Mouse (Mus musculus) adrenal gland, postnatal 10 days (tissue): ENCODE results near the gene Adap1. TPM values are rescaled to one million over a fixed set of nuclear protein-coding genes. Genes with fewer than 3 reads are reported as not detected.
A peak's percentile ranks its signal among the peaks of the same experiment; 100 is the strongest.

Source experiments
- DNase-seq: peaks from one replicate; pipeline ENCODE4 v3.0.0; 2021; ENCODE audit warnings: mixed read lengths
- total RNA-seq, 2 experiments: library from RNA; stranded (reverse); gene quantifications; 2 replicates each; pipeline ENCODE4 v1.2.3; 2021

Gene Adap1
- total RNA-seq, 2 experiments from 2014 or later: 5.9 to 7.5 TPM

DNA sequence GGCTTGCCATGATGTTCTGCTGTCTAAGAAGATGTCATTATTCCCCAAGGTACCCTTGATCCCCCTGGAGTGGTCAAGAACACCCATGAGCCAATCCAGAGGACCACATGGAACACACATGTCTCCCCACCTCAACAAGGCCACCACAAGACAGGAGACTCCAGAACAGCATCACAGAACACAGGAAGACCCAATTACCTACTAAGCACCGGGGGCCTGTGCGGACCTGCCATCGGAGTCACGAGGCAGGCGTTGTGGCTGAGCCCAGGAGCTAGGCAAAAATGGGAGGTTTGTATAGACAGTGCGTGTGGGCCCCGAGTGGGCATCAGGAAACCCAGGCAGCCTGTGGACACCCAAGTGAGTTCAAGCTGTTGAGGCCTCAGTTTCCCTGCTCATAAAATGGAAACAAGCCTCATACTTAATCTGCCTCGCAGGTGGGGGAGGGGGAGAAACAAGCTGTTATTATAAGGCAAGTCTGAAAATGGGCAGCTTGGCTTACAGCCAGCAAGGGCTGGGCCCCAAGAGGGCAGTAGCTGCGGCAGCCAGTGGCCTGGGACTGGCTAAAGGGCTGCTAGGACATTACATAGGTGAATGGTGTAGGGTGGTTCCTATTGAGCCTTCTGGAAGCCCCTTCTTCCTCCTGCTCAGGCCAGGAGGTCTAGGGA, 2.0 kb downstream of the Adap1 start:
- peak; percentile 46 for DNase-seq

DNA sequence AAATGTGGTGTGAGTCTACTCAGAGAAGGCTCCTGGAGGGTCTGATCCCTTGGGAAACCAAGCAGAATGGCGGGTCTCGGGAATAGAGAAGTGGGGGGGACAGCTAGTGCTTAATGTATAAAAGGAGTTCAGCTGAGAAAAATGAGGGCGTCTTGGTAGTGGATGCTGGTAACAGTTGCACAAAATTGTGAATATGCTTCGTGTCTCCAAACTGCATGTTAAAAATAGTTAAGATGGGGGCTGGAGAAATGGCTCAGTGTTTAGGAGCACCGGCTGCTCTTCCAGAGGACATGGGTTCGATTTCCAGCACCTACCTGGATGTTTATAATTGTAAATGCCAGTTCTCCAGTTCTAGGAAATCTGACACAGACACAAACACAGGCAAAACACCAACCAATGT, 4.1 kb downstream of the Adap1 start:
- no peak for DNase-seq

DNA sequence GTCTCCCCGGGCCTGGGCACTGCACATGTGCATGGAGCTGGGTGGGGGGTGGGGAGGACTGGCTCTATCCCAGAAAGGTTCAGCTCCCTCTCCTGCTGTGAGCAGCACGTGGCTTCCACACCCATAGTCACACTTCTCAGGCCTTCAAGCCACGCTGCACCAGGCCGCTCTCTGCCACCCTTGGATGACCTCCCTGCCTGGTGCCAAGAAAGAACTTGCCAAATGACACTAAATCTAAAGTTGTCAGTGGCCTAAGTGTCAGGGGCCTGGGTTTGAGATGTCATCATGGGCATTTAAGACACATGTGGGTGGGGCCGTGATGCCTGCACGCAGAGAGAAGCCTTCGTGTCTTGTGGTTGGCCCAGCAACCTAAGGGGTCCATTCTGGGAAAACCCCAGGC, 5.0 kb downstream of the Adap1 start:
- DNase-seq: no peak

GRCm38 (mm10) chr5:139317751-139318504, 7.5 kb downstream of the Adap1 start:
- DNase-seq: no peak

- DNase-seq: no peak
Measured at GRCm38 (mm10) chr5:139316982-139317675, 8.3 kb downstream of the Adap1 start.

DNA sequence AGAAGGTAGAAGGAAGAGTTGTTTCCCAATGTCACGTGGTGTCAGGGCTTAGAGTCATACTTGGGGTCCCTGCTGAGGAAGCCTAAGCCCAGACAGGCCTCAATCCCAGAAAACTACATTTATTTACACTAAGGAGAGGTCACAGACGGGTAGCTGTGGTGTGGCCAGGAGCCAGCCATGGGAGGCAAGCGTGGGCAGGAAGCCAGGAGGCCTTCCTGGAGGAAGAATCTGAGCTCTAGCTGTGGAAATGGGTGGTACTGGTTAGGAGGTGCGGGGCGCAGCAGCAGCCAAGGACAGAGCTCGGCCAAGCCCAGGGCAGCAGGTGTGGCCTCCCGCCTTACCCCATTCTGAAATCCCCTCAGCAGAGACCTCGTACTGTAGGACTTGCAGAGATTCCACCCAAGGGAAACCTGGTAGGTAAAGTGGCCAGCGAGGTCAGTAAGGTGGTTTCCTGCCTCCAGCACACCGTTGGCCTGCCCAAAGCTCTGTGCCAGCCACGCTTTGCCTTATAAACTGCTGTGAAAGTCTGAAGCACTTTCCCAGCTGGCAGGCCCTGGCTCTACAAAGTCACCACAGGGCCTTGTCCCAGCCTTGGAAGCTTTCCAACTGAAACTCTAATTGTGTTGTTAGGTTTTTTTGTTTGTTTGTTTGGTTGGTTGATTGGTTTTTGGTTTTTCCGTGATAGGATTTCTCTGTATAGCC, 10.3 kb downstream of the Adap1 start:
- no peak for DNase-seq

GRCm38 (mm10) chr5:139313536-139313935, 11.9 kb downstream of the Adap1 start:
- DNase-seq: no peak

DNA sequence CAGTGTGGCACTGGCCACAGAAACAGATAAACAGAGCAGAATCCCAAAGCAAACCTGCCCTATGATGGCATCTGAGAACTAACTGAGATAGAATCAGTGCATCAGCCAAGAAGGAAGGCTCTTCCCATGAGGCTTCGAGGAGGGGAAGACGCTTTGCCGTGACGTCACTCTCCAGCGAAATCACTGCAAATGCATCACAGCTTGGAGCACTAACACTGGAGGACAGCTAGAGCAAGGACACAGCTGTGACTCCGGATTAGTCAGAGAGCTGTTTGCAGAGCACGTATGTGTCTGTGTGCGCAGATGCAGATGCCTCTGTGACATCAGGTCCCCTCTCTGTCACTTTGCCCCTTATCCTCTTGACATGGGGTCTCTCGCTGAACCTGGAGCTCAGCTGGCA, 13.6 kb downstream of the Adap1 start:
- DNase-seq: no peak

- DNase-seq: no peak
Measured at GRCm38 (mm10) chr5:139310477-139310876, 14.9 kb downstream of the Adap1 start.

DNA sequence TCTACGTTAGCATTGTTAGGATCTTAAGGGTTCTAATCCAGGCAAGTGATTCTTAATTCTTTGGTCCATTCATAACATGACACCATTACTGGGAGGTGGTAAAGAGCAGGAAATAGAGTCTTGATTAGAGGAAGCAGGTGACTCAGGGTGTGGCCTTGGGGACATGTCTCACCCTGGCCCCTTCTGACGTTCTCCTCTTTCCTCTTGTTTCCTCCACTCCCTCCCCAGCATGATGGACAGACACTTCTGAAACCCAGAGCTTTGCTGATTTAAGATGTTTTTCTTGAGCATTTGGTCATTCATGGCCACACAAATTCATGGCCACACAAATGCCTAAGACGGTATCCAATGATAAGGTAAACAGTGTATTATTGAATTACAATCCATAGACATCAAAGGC, 15.5 kb downstream of the Adap1 start:
- DNase-seq: no peak

- DNase-seq: no peak
Measured at GRCm38 (mm10) chr5:139303646-139304061, 21.8 kb downstream of the Adap1 start.

DNA sequence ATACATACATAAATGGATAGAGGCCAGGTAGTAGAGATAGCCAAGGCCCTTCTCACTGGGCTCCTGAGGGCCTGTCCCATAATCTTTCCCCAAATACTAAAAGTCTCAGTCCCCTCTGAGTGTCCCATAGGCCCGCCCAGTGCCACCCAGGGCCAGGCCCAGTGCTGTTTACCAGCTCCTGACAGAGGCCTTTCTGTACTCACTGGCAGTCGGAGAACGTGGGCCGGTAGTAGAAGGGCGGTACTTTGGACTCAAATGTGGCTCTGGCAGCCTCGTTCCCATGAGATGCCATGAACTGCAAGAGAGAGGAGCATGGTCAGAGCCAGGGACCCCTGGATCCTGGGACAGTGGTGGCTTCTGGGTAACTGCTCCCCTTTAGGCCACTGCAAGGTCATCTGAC, 23.3 kb downstream of the Adap1 start:
- DNase-seq: no peak

DNA sequence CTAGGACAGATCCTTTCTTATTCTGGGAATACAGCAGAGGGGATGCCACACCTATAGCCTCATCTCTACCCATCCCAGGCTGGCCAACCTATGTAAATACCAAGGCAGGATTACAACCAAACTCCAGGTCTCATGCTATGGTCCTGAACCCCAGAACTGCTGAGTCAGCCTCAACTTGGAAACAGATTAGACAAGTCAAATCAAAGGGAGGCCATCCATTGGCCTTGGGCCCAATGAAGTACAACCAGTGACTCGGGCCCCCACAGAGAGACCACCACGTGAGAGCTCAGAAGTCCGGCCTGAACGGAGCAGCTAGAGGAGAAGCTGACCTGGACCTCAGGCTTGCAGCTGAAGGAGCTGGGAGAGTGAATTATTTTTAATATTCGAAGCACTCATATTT, 27.7 kb downstream of the Adap1 start:
- no peak for DNase-seq

DNA sequence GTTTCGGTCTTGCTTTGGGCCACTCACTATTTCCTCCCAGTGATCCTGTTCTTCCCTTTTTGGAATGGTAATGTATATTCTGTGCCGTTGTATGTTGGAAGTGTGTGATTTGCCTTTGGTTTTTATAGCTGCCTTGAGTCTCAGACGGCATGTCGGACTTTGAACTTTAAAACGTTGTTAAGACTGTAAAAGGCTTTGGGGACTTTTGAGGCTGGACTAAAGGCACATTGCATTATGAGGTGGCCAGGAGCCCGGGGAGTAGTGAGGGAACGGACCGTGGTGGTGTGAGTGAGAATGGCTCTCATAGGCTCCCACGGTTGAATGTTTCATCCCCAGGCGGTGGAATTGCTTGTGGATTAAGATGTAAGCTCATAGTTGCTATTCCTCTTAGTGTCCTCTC, 28.3 kb downstream of the Adap1 start:
- DNase-seq: no peak

DNA sequence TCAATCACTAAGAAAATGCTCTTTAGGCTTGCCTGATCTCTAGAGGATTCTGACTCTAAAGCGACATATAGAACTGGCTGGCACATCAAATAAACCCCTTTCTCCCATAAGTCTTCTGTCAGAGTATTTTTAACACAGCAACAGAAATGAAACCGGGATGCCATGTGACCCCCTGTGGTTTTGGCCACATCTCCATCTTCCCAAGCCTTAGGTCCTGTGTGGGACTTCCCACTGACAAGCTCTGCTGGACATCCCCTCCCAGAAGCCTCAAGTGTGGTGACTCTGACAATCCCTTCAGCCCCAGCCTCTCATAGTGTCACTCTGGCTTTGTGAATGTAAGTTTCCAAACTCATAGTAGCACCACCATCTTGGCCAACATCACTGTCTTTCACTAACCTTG, 31.3 kb downstream of the Adap1 start:
- DNase-seq: no peak

DNA sequence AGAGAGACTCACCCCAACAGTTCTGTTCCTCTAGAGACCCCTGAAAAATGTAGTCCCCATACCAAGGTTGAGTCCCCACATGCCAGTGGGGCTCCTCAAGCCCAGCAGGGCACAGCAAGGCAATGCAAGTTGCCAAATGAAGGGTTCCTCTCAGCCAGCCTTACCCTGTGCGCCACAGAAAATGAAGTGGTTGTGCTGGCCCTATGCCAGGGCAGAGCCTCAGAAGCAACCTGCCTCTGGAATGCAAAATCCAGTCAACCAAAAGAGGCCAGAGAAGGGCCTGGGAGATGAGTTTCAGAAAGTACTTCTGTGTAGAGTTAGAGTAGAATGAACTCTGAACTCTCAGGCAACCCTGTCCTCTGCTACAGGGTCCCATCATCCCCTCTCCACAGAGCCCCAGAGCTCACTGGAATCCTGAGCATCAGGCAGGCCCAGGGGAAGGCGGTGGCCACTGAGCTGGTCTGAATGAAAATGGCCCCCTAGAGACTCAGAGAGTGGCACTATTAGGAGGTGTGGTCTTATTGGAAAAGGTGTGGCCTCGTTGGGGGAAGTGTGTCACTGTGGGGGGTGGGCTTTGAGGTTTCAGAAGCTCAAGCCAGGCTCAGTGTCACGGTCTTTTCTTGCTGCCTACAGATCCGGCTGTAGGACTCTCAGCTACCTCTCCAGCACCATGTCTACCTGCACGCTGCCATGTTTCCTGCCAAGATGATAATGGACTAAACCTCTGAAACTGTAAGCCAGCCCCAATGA, 33.4 kb downstream of the Adap1 start:
- DNase-seq: peak; percentile 37

GRCm38 (mm10) chr5:139290467-139291259, 34.8 kb downstream of the Adap1 start:
- DNase-seq: no peak

GRCm38 (mm10) chr5:139288591-139288990, 36.8 kb downstream of the Adap1 start:
- no peak for DNase-seq

DNA sequence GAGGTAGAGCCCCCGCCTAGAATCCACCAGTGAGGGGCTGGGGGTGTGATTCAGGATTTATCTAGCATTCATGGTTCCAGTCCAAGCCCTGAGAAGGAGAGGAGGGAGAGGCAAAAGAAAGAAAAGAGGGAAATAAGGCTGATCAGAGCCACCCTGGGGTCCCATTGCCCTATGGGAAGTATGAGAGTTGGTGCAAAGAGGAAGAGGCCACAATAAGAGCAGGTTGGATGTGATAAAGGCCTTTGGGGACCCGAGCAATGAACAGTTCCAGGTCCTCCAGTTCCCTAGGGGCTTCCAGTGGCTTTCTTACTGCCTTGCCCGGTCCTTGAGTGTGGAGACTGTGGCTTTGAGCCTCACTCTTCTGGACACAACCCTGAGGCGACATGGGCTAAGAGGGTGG, 37.6 kb downstream of the Adap1 start:
- no peak for DNase-seq

DNA sequence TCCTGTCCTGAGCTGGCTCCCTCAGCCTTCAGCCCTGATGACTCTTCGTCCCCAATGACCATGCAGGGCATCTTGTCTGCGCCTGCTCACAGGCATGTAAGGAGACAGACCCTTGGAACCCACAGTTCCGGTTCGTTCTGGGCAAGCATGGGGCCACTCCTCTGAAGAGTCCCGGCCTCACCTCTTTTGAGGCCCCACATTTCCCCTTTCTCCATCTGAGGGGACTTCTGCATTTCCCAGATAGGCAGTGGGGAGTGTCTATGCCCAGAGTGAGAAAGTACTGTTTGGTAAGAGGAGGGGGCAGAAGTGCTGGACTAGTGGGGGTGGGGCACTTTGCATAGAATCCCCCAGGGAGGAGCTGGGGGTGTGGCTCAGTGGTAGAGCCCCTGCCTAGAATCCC, 38.3 kb downstream of the Adap1 start:
- no peak for DNase-seq
